Mouse (Mus musculus) heart, postnatal 0 days (tissue): ENCODE measurements around the gene Ptprz1.

Experiments used
- CTCF ChIP-seq: IDR thresholded peaks from 2 replicates; pipeline ENCODE4 v1.5.1; 2016; ENCODE audit warnings: antibody characterized with exemption, control low read depth, low read depth
- EP300 ChIP-seq: IDR thresholded peaks from 2 replicates; pipeline ENCODE4 v1.6.1; 2016; ENCODE audit warnings: antibody characterized with exemption, low read depth

DNA sequence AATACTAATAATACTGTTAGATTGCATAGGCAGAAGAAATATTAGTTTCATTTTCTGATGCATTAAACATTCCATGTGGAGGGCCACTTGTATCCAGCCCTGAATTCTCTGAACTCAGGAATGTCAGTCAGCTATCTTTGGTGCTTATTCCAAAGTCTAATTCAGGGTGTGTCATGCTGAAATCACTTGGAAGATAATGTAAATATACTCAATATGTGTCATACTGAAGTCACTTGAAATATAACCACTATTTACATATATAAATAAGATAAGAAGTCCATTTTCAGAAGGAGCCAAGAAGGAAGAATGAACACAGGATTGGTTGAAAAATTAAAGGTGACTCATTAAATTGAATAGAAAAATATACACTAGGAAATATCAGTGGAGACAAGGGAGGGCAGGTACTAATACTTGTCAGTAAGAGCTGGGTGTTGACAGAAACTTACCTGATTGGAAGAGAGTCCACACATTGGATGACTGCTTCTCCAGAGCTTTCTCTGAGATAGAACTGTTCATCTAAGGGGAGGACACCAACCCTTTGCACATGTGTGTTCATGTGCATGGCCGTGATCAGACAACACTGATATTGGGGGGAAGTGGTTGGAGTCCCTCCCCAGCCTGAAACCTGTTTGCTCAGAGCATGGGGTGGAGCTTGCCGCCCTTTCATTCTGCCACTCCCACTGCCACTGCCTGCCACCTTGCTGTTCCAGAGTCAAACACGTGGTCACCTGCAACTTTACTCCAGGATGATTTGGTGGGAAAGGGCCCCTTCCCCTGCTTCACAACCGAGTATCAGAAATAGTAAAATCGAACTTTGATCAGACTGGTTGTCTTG is 209.5 kb downstream of the Ptprz1 start:
- TF ChIP-seq CTCF (no peak), EP300 (no peak)
